Mouse (Mus musculus): ENCODE measurements around the gene Ikbke.
A peak's percentile ranks its signal among the peaks of the same experiment; 100 is the strongest.
"Not testable (repeated sequence)": the region's sequence is repeated elsewhere in the genome, so short reads cannot be mapped to it uniquely, and the experiment has no call there.

Ikbke gene

DNA sequence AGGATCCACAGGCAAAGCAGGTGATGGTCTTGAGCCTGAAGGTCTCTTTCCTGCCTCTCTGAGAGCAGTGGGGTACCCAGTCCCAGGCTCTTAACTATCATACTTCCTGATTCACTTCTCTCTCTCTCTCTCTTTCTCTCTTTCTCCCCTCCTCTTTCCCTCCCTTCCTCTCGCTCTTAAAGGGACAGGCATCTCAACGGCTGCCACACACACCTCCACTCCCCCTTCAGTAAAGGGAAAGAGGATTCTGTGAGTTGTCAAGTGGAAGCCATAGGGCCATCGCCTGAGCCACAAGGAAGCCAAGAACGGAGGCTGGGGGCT, at the start of gene Ikbke:
Gene Ikbke, minus strand, starts transcription at position 151 of the 321 bp plus-strand sequence.
- DNase-seq (ENCODE audit: low read depth, low spot score), result no peak

DNA sequence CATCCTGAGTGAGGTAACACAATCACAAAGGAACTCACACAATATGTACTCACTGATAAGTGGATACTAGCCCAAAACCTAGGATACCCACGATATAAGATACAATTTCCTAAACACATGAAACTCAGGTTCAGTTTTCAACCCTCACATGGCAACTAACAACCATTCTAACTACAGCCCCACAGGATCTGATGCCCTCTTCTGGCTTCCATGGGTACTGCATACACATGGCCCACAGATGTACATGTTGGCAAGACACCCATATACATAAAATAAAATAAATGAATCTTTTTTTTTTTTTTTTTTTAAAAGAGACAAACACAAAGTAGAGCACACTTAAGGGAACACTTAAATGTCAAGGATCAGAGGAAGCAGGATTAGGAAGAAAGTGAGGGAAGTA, 49.7 kb upstream of the Ikbke start:
- not testable (repeated sequence) for DNase-seq (ENCODE audit: low read depth, low spot score)

DNA sequence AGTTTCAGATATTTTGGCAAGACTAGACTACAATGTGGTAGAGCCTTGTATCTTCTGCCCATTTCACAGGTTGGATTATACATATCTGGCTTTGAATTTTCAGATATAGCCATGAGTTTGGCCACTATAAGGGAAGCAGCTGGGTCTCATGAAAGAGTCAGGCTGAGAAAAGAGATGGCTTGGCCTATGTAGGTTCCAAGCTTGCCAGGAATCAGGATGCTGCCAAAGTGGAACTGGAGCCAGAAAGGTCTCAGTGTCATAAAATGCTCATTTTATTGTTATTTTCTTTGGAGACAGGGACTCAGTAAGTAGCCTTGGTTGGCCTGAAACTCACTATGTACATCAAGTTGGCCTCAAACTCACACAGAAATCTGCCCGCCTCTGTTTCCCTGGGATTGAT, 47.8 kb upstream of the Ikbke start:
- DNase-seq (ENCODE audit: low read depth, low spot score), result peak; percentile 92

DNA sequence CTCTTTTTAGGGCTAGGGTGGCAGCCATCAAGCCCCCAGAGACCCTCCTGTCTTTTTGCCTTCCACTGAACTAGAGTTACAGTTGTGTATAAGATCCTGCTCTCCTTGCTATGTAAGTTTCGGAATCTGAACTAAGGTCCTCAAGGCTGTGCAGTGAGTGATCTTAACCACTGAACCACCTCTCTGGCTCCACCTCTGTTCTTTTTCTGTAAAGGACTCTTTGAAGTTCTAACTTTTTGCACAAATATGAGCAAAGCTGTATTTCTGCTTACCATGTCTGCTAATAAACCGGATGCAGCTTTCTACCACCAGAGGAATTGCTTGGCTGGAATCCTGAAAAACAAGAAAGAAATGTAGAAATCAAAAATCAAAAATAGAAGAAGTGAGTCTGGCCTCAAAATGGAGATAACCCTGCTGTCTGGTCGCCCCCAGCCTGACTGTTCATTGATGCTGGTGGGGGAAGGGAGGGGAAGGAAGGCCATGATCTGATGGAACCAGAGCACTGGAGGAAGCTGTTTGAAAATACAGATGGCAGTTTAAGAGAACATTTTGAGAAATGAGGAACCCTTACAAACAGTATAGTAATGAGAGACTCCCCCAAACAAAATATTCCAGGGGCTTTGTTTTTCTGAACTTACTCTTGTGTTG, 45.5 kb upstream of the Ikbke start:
- no peak for DNase-seq (ENCODE audit: low read depth, low spot score)

DNA sequence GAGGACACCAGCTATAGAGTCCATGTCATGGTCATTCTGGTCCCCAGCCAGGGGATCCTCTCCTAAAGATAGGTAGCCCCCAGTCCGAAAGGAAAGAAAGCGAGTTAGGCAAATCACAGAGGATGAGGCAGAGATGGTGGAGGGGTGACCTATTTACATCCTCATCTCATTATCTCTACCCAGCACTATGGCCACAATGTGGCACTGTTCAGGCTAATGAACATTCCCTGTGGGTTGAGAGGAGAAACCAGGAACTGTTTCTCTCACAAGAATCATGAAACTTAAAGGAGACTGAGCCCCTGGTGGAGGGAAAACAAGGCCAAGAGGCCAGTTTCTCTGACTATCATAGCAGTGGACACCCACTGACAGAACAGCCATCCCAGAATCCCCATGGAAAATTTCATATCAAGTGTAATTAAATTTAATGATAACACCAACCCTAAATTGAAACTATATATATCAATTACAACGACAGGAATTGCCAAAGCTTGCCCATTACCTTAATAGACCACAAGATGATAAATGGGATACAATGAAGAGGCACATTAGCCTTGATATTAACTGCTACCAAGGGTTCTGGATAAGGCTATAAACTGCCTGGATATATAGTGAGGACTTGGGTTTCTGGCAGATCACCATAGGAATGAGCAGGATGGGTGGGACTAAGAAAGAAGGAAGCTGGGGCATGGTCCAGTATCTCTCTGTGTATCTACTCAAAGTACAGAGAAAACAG, 40.4 kb upstream of the Ikbke start:
- peak; percentile 67 for DNase-seq (ENCODE audit: low read depth, low spot score)

DNA sequence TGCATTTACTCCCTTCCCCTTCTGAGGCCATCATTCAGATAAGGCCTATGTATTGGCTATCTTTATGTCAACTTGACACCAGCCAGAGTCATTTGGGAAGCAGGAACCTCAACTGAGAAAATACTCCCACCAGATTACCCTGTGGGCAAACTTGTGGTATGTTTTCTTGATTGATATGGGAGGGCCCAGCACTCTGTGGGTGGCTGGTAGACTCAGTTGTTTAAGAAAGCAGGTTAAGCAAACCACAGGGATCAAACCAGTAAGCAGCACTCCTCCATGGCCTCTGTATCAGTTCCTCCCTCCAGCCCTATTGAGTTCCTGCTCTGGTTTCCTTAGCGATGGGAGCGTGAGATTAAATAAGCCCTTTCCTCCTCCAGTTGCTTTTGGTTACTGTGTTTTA, 39.0 kb upstream of the Ikbke start:
- no peak for DNase-seq (ENCODE audit: low read depth, low spot score)

DNA sequence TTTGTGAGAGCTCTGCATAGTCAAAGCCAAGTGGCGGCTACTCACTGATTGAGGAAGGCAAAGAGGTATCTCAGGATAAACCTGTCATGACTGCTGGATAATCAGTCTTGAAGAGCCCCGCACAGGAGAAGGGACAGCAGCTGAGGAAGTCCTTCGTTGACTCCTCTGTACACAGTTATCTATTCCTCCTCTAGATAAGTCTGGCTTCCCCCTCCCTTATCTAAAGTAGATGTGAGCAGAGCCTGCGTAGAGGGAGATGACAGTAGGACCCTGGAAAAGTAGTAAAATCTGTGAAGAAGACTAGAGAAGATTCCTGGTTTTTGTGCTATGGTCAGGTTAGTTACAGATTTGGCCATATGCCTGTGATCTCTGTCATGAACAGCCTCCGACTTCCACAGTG, 38.2 kb upstream of the Ikbke start:
- no peak for DNase-seq (ENCODE audit: low read depth, low spot score)

DNA sequence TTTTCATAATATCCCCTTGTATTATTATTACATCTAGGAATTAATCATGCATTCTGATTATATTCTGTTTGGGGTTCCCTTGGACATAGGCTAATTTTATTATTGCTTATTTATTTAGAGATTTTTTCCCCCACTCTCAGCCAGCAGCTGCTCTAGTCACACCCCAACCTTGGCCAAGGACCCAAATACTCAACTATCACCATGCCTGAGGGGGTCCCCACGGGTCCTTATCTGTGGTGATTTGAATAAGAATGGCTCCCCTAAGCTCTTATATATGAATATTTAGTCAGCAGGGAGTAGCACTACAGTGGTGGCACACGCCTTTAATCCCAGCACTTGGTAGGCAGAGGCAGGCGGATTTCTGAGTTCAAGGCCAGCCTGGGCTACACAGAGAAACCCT, 31.9 kb upstream of the Ikbke start:
- no peak for DNase-seq (ENCODE audit: low read depth, low spot score)

DNA sequence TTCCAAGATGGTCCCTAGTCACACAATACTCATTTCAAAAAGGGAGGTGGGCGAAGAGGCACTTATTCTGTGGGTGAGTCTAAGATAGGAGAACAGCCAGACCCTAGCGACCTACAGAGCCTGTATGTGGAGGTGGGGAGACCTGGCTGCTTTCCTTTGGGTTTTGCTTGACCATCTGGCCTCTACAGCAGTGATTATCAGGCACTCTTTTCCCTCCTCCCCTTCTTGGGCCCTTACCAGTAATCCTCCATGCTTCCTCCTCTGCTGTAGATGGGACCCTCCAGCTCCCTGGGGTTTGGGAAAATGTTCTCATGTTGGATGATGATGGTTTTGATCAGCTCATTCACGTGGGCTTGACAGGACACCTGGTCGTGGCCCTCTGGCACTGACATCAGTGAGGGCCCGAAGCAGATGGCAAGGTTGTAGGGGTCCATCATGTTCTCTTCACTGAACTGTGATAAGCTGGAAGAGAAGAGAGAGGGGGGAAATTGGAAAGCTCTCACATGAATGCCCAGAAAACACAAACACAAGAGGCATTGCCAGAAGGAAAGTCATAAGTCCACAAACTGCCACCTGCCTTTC, 30.9 kb upstream of the Ikbke start:
- peak; percentile 99 for DNase-seq (ENCODE audit: low read depth, low spot score)

DNA sequence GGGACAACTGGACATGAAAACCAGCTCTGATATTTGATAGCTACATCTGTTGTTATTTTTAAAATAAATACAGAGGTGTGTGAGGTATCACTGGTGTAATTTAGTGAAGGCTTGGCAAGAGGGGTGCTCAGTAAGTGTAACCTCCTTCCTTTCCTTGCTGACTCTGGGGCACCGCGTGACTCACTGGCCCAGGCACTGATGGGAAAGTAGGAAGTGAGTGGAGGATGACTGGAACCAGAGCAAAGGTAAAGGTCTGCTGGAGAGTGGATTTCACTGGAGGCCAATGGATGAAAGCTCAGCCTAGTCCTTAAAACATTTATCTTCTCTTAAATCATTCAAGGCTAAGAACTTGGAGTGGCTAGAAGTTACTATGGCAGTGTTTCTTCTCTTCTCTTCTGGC, 21.3 kb upstream of the Ikbke start:
- DNase-seq (ENCODE audit: low read depth, low spot score), result no peak

DNA sequence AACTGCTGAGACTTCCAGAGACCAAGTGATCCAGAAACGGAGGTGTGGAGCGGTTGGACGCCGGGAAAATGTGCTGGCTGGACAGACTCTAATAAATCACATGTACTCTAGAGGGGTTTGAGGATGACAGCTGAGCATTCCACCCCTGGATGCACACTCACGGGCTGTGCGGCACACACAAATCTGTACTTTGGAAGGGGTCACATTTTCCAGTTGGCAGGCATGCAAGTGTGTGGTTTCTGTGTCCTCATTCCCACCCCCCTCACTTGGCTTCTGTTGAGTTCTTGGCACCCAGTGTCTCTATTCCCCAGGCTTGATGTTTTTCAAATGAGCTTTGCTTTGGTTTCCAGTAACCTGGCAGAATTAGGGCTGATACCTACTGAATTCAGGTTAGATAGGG, 20.4 kb upstream of the Ikbke start:
- DNase-seq (ENCODE audit: low read depth, low spot score), result peak; percentile 54

DNA sequence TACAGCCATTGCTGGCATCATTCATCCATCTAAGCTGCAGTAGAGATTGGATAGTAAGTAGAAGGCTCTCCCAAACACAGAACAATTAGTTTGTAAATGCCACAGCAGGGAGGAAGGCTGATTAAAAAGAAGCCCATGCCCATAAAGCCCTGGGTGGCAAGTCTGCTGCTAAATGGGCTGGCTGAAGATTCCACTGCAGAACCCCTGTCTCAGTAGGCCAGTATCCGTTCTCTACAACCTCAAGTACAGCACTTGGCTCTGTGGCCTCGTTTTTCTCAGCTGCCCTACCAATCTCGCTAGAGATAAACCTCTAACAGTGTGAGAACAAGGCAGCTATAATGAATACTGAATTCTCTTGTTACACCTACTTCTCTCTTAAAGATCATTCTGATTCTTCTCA, 19.8 kb upstream of the Ikbke start:
- DNase-seq (ENCODE audit: low read depth, low spot score), result no peak

DNA sequence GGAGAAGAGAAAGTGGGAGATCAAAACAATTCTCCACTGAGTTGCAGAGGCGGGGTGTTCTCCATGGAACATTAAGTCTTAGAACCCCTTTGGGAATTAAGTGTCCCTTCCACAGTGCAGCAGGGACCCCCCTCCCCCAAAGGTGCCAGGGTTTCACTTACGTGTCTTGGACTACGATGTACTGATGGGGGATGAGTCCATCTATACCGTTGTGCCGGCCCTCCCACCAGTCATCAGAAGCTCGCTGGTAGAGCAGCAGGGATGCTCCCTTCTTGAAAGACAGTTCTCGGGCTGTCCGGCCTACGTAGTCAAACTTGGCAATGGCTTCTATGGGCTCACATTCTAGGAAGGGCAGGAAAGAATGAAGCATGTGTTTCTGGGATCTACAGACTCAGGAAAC, 18.8 kb upstream of the Ikbke start:
- no peak for DNase-seq (ENCODE audit: low read depth, low spot score)

DNA sequence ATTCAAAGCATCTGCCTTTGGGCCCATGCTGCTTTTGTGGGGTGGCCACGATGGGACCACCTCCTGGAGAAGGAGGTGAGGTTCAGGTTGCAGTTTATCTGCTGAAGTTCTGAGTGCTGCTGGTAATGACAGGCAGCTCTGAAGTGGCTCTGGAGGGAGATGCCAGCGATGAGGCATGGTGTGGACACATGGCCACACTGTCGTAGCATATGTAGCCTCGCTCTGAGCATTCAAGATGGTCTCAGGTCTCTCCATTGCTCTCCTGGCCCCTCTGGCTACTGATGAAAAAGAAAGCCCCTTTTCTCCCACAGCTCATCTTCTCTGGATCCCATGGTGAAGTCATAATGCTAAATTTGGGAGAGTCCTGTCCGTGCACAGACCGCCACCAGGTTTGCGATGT, 17.3 kb upstream of the Ikbke start:
- no peak for DNase-seq (ENCODE audit: low read depth, low spot score)

DNA sequence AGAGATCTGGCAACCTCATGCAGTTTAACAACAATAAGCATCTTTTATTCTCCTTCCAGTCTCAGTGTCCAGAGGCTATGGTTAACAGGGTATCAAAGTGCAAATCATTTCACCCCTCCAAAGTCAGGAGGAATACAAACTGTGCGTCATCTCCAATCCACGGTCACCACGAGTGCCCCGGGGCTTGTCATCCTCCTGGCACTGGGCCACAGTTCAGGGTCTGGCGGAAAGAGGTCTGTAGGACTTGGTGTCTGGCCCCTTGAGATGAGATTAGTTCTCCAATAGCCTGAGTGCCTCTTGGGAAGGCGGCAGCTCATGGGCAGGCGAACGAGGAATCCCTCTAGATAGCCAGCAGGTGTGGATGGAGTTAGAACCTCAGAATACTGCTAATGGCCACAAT, 15.8 kb upstream of the Ikbke start:
- no peak for DNase-seq (ENCODE audit: low read depth, low spot score)

DNA sequence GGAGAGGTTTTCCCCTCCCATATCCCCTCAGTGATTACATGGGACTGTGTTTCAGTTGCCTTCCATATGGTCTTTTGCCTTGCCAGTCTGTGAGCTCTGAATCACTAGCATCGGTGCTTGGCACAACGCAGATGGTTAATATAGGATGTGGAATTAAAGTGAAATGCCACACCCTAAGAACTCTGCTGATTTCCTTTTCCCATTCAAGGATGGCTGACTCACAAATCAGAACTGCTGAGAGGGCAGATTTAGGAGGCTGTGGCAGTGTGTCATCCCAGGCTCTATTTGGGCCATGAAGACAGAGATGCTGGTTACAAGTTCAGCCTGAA, 14.5 kb upstream of the Ikbke start:
- DNase-seq (ENCODE audit: low read depth, low spot score), result peak; percentile 92

DNA sequence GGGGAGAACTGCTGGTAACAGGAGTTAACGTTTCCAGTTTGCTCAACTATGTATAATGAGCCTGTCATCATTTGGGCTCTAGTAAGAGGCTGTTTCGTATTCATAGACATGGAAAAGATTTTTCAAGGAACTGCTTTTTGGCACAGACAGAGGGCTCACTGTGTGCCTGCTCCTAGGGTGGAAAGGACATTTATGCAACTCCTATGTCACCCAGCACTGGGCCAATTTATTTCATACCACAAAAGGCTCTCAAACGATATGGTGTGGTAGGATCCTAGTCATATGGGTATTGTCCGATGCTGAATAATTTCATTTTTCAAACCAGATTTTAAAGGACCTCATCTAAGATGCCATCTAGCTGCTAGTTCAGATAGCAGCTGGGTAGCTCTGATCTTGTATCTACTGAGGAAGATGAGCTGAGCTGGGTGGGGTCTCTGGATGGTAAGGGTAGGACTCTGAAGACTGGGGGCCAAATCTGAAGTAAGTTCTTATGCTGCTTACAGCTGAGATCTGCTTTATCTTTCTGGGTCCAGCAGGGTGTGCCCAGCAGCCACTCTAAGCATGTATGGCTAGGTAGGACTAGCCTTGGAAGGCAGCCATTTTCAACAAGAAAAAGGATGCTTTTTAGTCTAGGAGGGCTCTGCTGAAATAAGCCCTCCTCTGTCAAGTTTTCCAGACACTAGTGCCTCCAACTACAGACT, 14.0 kb upstream of the Ikbke start:
- no peak for DNase-seq (ENCODE audit: low read depth, low spot score)

DNA sequence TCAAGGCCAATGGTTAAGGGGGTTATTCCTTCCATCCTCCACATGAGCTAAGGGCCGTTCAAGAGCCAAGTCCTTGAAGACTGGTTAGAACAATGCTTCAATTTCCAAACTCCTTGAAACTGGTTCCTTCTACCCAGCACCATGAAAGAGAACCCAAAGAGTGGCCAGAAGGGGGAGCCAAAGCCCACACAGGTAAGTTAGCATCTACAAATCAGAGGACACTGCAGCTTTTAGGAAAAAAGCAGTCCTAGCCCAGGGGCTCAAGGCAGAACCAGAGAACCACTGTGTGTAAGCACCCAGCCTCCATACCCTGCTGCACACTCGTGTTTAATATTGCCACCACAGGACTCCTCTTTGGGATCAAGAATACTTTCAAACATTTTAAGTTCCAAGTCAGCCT, 11.2 kb upstream of the Ikbke start:
- peak; percentile 91 for DNase-seq (ENCODE audit: low read depth, low spot score)

DNA sequence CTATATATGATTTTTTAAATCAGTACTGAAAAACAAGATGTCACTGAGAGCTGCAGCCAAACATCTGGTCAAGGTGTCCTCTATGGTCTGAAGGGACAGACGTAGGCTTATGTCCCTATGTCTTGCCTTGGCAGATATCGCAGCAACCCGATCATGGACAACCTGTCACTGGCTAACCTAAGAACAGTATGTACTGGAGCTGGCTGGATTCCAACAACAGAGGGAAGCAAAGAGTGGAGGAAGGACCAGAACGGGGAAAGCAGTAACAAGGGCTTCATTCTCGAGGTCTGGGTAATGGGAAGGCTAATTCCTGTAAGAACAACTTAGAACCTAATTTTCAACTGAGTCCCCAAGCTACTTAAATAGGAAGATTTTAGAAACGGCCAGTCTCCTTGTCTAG, 9.5 kb upstream of the Ikbke start:
- peak; percentile 50 for DNase-seq (ENCODE audit: low read depth, low spot score)

DNA sequence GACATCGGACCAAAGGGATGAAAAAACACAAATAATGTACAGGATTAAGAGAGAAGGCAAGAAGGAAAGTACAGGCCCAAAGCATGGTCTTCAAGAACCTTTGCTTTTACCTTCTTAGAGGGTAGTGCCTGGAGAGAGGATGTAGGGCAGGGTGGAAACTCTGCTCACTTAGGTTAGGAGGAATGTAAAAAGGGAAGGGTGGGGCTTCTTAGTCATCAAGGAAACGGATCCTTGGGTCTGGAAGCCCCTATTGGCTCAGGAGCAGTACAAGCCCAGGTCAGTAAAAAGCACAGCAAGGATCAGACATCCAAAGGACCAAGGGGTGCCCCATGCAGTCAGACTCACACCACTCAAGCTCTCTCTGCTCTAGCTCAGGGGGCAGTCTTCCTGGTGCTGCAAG, 7.9 kb upstream of the Ikbke start:
- no peak for DNase-seq (ENCODE audit: low read depth, low spot score)

DNA sequence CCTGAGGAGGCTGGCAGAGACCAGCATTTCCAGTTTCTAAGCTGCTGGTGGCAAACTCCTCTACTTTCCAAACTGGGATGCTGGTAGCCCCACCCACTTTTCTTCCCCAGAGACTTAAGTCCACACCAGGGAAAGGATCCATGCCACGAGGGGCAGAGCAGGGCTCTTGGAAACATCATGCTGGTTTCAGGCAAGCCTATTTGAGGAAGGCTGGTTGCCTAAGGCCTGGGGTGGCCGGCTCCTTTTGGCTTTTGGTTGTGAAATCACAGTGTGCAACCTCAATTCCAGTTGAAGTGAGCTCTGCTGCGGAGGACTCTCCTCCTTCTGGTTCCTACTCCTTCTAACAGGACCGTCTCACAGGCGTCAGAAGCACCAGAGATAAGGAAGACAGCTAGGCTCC, 7.4 kb upstream of the Ikbke start:
- DNase-seq (ENCODE audit: low read depth, low spot score), result no peak

DNA sequence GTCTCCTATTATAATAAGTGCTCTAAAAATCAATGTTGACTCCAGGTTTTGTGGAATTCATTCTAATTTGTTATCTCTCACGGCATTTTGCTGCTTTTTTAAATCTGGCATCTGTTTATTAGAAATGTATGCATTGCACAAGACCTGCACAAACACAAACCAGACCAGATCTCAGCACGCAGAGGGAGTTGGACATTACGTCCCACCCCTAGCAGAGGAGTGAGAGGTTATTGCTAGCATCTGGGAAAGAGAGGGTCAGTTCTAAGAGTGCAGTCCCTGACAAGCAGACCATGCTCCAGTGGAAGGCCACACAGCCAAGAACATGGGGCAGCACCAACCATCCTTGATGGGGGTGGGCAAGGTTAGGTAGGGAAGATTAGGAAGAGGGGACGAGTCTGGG, 5.2 kb upstream of the Ikbke start:
- DNase-seq (ENCODE audit: low read depth, low spot score), result no peak

DNA sequence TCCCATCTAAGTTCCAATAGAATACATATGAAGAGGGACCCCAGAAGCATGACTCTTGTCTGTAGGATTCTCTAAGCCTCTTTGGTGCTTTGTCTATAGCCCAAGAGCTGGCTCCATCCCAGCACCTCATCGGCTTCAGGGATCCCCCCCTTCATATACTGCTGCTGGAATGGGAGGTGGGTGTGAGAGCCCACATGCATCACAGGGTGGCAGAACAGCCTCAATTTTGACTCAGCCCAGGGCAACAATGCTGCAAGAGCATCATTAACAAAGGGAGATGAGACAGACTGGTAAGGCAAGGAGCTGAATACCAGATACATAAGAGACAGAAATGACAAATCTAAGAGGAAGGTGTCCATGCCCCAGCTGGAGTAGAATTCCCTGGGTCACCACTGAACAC, 4.8 kb upstream of the Ikbke start:
- peak; percentile 33 for DNase-seq (ENCODE audit: low read depth, low spot score)
